Mouse (Mus musculus) gastrocnemius, postnatal 14 days (tissue): ENCODE measurements at regions not wholly inside any gene's neighbourhood (a gene's known extent, or its start where the extent isn't known, plus 50 kb on each side); places are given as distances from the start of the nearest gene placed in this dataset.

Experiments used
- DNase-seq: peaks from one replicate; pipeline ENCODE4 v3.0.0; 2021; ENCODE audit warnings: mixed read lengths
- intact Hi-C: fragments of 180-260 bp; cut with DNase I; formaldehyde crosslinking; loops from one replicate; pipeline ENCODE4 v1.15.1; 2025; ENCODE audit warnings: low total_unique reads

DNA sequence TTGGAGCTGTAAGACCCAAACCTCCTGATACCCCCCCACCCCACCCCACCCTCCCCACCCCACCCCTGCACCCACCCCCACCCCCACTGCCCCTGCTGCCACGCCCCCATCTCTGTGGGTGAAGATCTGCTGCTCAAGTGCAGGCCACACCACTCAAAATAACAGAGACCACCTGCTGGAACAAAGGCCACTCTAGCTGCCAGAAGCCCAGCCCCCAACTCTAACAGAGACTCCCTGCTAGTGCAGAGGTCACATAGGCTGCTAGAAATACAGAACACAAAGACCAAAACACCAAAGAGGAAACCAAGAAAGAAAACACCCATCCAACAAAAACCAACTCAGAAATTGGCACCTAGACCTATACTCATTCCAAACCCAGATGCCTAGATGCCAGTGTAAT, 58.9 kb downstream of the Olfr267 start:
- intact Hi-C loops, result no loop called here
- no peak for DNase-seq

GRCm38 (mm10) chr4:58726424-58726823, 61.1 kb downstream of the Olfr267 start:
- intact Hi-C loops, result no loop called here
- no peak for DNase-seq

DNA sequence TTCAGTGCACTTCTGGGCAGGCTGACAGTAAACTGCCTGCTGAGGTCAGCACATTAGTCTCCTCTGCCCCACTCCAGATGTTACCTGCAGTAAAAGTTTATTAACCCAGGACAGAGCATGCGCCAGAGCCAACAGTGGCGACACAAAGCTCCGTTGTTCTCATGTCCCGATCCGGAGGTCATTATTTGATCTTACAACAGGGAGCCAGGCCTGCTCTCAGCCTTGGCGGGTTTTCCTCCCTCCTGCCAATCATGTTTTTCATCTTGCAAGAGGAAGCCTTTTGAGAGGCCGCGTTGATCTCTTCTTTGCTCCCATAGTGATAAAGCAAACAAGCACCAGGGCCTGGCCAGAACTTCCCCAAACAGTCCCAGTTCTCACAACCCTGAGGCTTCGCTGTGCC, 64.7 kb downstream of the Olfr267 start:
- intact Hi-C loops, result no loop called here
- DNase-seq, result peak; percentile 36

DNA sequence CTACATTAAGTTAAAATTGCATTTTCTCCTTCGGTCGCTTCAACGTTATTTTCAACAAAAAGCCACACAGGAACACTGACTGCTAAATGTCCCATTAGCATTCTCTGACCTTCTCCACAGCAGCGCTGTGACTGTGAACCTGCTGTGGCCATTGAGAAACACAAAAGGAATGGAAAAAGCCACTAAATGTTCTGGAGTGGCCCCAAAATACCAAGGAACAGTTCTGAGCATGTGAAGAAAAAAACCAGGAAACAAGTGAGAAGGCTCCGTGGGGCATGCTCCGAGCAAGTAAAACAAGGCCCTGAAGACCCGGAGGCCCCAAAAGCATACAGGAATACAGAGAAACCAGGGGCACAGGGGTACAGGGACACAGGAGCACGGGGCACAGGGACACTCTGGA, 66.8 kb downstream of the Olfr267 start:
- intact Hi-C loops, result no loop called here
- no peak for DNase-seq

- no peak for DNase-seq
- intact Hi-C loops, result no loop called here
Measured at GRCm38 (mm10) chr4:58716426-58716825, 71.1 kb downstream of the Olfr267 start.

GRCm38 (mm10) chr4:58715846-58716245, 71.7 kb downstream of the Olfr267 start:
- no peak for DNase-seq
- intact Hi-C loops, result no loop called here

GRCm38 (mm10) chr4:58714221-58714620, 73.3 kb downstream of the Olfr267 start:
- peak; percentile 35 for DNase-seq
- intact Hi-C loops, result no loop called here

DNA sequence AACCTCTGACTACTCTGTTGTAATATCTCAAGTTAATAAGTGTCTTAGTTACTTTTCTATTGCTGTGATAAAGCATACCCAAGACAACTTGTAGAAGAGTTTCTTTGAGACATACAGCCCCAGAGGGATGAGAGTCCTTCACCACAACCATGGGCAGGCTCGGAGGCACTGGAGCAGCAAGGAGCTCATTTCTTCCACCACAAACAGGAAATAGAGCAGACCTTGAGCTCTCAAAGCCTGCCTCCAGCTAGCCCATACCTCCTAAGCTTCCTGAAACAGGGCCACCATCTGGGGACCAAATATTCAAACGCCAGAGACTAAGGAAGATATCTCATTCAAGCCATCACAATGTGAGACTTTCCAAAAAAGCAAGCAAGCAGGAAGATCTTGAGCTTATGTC, 74.6 kb downstream of the Olfr267 start:
- no peak for DNase-seq
- intact Hi-C loops, result no loop called here

GRCm38 (mm10) chr4:58712166-58712565, 75.3 kb downstream of the Olfr267 start:
- DNase-seq, result no peak
- intact Hi-C loops, result no loop called here

DNA sequence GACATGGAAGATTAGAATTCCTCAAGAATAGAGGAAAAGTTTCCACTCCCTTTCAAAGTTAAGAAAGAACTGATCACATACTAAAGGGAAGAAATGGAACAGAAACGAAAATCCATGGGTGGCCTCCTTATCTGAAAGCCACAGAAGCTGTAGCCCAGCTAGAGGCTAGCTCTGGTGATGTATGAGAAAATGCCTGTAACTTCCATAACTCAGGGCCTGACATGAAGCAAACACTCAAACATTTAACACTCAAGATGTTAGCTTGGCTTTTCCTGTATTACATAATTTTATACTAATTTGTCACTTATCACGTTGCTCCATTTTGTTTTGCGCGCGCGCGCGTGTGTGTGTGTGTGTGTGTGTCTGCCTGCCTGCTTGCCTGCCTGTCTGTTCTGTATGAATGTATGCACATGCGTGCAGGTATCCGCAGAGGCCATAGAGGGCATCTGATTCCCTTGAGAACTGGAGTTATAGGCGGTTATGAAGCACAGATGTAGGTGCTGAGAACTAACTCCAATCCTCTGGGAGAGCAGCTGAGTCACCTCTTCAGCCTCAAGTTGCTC, 88.2 kb downstream of the Olfr267 start:
- intact Hi-C loops, result no loop called here
- DNase-seq, result no peak

GRCm38 (mm10) chr4:58698828-58699227, 88.7 kb downstream of the Olfr267 start:
- intact Hi-C loops, result no loop called here
- DNase-seq, result peak; percentile 17

GRCm38 (mm10) chr4:58696684-58697083, 90.8 kb downstream of the Olfr267 start:
- intact Hi-C loops, result no loop called here
- no peak for DNase-seq

GRCm38 (mm10) chr4:58695281-58695680, 92.2 kb downstream of the Olfr267 start:
- no peak for DNase-seq

DNA sequence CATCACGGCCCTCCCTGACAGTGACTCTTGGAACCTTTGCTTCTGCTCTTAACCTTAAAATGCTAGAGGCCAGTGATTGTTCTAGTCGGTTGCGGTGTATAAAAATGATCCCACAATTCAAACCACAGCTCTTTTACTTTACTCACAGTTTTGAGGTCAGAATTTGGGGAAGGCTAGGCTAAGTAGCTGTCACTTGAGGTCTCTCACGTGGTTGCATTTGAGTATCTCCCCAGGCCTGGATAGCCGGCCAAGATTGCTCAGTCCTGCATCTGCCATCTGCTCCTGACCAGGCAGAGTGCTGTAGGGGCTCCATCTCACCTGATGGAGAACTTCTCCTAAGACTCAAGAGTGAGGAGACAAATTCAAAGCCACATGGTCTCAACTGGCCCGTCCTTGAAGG, 94.5 kb downstream of the Olfr267 start:
- no peak for DNase-seq
- intact Hi-C loops, result no loop called here

More at GRCm38 (mm10) chr4:58695281-58695680, 92.2 kb downstream of the Olfr267 start:
- intact Hi-C loops, result no loop called here

DNA sequence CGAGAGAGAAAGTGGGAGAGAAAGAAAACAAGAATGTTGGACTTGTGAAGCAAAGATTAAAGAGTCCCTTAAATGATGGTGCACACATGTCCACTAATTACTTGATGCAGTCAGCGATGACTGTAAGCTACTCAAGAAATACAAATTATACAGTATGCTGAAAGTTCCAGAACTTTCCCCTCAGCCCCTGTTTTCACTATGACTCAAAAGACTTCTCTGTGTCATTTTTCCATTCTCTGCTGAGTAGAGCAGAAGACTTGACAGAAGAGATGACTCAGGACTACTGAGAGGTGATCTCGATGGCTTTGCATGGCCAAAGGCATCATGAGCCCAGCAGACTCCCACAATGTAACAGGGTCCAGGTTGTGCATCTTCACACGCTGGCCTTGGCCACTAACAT, 105.6 kb downstream of the Olfr267 start:
- DNase-seq, result no peak
- intact Hi-C loops, result no loop called here

GRCm38 (mm10) chr4:58677701-58678385, 109.7 kb downstream of the Olfr267 start:
- intact Hi-C loops, result no loop called here
- DNase-seq, result no peak

DNA sequence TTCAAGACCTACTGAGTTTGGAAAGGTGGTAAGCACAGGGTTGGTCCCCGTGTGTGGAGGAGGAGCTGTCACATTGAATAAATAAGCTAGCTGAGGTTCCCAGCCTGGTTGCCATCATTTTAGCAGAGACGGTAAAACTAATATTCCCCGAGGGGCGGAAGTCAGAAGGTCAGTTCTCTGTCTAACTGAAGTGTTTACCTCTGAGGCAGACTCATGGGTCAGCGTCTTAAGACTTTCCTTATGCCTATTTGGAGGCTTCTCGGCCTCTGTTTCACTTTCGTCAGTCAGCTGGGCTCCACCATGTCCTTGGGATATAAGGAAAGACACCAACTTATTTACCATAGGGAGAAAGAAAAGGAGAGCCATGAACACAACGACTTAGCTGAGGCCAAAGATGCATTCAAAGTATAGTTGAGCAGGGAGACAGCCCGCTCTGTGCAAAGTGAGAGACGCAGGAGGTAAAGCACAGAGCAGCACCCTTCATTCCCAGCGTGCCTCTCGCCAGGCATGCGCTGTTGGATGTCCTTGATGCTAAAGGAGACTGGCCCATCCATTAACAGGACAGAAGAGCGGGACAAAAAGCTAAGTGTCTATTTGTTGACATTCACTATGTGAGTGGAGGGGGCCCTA, 116.0 kb downstream of the Olfr267 start:
- no peak for DNase-seq
- intact Hi-C loops, result no loop called here

- DNase-seq, result no peak
- intact Hi-C loops, result no loop called here
Measured at GRCm38 (mm10) chr4:58670906-58671250, 116.6 kb downstream of the Olfr267 start.

DNA sequence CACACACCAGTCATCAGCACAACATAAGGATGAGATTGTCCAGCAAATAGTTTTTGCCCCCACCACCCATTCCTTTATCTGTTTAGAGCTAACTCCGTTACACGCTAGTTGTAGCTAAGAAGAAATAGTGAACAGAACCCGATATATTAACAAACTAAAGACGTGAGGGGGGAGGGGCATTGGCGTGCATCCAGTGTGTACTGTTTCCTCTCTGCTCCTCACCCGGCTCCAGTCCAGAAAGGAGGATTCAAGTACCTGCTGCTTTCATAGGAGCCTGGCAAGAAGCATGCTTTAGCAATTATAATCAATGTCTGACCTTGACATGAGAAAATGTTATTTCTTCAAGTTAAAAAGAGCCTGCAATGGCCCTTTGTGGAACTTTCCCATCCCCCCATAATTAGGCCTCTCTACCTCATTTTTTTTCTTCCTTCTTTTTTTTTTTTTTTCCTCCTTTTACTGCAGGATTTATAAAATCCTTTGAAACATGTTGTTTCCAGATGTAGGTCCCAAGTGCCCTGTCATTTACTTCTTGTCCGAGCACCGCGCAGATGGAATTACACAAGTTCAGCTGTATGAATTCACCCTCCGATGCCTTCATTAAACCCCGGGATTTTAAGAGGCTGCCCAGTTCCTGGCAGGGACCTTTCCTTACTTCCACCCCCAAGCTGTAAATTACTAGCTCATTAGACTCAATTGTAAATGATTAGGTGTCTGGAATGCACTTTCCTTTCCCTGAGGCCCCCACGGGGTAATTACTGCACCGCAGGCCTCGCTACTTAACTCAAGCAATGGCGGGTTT, 116.6 kb upstream of the Lpar1 start:
- no peak for DNase-seq
- intact Hi-C loops, result no loop called here

DNA sequence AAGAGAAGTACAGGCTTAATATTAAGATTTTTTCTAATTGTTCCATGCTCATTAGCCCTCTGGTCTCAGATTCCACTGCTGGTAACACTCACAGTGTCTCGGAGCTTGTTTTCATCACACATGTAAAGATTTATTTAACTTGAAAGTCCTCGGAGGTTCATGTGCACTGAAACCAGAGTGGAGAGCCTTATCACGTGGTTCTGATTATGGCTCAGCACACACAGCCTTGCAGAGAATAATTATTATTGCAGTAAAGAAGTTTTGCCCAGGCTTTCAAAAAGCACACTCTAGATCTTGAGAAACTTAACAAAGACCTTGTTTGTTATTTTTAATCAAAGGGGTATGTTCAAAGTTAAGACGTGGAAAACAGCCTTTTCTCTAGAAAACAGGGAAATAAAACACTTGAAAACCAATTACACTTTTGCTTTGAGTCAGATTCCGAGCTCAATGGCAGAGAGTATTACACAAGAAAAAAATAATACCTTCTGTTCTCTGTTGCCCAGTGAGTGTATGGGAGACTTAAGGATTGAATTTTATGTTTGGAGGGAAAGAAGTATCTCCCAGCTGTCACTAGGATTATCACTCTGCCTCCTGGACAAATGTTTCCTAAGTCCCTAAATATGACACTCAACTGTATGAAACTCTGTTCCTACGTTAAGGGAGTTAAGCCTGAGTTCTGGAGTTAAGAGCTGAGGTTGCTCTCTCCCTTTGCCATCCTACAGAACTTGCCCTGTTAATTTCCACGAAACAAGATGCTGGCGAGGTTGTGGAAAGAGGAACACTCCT, 114.9 kb upstream of the Lpar1 start:
- DNase-seq, result no peak
- intact Hi-C loops, result no loop called here
